Mouse (Mus musculus) embryo, embryonic 9.5 days (tissue): ENCODE results near the gene Ifi27.
A peak's percentile ranks its signal among the peaks of the same experiment; 100 is the strongest.
"Not testable (repeated sequence)": the region's sequence is repeated elsewhere in the genome, so short reads cannot be mapped to it uniquely, and the experiment has no call there.

Experiments
- DNase-seq: peaks from one replicate; pipeline ENCODE4 v3.0.0-alpha.2; 2017; ENCODE audit errors: extremely low spot score

Gene Ifi27

DNA sequence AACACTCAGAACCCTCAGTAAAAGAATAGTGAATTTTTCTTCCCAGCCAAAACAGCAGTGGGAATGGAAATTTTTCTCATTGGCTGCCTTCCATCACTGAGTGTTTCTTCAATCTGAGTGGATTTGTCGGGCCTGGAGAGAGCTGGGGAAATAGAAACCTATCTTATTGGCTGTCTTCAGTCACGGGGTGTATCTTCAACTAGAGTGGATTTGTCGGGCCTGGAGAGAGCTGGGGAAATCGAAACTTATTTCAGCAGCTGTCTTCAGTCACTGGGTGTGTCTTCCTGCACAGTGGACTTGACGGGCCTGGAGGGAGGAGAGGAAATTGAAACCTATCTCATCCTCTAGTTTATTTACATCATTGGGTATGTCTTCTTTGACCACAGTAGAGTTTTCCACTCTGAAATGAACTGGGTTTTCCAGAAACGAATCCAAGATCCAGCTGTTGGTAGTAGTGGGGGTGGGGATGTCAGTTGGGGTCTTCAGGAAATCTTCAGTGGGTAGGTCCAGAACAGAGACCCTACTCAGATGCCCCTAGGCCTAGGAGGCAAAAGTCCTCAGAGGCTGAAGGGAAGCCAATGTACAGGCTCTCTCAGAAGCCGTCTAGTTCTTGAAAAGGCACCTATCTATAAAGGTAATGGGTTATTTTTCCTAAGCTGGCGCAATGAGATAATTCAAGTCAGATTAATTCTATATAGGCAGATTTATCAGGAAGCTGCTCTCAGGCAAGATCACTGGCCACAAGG, at the start of gene Ifi27:
Gene Ifi27 (plus strand): TSS at position 226 of the 746 bp plus-strand sequence.
- no peak for DNase-seq

DNA sequence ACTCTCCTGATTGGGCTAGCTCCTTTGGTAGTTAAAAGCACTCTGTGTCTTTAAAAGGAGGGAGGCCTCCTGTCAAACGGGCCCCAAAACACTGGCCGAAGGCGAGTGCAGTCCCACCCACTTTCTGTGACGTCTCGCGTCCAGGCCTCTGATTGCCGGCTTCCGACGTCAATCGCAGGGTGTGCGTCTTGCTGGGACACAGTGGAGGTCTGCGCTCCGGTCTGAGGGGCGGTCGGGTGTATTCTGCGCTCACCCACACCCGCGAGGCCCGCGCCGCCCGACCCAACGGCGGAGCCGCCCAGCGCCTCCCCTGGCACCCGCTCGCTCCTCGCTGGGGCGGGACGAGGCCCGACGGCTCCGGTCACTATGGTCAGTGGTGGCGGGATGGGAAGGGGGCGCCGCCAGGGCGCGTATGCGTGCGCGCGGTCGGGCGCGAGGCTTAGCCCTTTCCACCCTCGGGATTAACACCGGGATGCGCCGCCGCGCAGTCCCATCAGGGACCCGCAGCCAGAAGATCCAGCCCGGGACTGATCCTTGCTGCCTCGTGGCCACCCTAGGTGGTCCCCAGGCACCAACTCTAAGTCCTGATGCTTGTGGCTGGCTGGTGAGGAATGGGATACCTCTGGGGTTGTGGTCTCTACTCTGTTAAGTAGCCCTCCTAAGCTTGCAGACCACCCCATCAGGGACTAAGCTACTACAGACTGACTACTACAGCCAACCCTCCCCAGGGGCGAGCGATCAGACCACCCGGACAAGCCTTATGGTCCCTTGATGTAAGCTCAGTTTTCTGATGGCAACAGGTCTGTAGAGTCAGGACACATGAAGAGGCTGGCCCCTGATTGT, 45.3 kb upstream of the Ifi27 start, which contains the start of gene Otub2:
Gene Otub2 (plus strand): TSS at position 178 of the 843 bp plus-strand sequence.
- DNase-seq = peak; percentile 97

DNA sequence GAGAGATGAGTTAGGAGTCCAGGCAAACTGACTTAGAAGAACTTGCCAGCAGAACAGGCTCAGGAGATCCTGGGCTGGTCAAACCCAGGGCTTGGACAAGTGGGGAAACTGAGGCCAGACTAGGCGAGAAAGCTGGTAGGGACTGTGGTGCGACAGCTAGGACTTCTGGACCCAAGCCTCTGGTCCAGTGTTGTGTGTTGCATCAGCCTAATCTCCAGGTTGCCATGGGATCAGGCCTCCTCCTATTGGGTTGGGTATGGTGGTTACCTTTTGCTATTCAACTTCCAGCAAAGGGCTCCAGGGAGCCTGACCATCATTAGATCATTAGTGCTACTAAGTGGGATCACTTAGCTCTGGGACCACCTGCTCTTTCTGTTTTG, 44.7 kb upstream of the Ifi27 start:
- no peak for DNase-seq

DNA sequence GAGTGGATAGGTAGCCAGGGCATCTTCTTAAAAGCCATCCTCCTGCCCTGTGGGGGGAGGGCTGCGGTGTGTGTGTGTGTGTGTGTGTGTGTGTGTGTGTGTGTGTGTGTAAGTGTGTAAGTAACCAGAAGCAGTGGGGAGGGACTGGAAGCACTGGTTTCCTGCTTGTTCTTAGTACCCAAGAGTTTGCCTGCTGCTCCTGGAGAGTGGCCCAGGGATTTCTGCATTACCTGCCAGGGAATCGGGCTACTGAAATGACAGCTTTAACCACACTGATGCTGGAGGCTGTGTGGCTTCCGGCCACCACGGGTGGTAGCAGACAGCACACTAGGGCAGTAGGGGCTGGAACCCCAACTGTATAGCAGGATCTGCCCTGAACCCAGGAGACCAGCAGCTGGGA, 44.0 kb upstream of the Ifi27 start:
- no peak for DNase-seq

DNA sequence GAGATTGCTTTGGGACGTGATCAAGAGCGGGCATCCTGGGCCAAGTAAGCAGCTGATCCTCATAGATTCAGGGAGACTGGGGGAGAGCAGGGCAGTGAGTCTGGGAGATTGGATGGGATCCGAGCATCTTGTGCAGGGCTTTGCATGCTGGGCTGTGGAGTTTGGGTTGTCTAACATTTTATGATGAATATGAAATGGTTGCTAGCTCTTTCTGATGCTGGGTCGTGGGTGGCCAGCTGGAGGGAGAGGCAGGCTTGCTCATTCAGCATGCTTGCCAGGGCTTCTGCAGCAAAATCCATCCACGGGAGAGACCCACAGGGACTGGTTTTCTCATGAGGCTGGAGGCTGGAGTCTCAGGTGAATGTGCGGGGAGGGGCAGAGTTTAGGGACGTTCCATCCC, 42.9 kb upstream of the Ifi27 start:
- DNase-seq = no peak

DNA sequence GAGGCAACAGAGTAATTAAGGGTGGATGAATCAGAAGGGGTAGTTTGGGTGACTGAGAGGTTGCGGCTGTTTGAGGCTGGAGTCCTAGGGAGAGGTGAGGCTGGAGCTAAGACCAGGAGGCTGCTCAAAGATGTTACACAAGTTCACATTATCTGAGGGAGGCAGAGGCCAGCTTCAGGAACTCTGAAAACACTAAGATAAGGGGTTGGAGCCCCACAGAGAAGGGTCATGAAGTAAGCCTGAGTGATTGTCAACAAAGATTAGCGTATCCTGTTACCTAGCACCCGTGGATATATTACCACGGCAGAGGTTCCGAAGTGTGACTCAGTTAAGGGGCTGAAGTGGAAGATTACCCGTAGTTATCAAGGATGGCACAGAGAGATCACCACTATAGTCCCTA, 40.5 kb upstream of the Ifi27 start:
- DNase-seq = no peak

DNA sequence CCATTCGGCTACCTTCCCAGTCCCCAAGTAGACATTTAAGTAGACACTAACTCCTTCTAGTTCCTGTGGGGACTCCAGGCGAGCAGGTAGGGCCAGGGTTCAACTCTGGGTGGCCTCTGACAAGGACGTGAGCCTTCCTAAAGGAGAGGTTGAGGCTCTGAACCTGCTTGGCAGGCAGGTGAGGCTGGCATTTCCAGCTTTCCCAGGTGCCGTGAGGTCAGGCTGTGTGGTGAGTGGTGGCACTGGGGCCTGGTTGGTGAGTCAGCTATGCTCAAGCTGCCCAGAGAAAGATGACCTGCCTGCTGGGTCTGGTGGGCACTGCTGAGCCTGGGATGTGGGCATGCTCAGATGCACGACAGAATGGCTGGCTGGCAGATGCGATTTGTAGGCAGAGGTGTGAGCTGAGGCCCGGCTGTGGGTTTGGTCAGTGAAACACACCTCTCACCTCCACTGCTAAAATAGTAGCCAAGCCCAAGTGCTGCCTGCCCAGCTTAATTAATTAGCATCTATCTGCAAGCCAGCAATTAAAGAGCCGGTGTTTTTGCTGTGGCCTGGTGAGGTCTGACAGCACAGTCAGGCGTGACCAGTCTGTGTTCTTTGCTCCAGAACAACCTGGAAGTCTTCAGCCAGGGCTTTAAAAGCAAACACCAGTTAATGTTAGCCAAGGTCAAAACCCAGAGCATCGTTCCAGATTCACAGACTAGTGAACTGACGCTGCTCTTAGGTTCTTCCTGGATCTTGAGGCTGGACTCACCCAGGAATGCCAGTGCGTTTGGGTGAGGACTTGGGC, 38.3 kb upstream of the Ifi27 start:
- no peak for DNase-seq

DNA sequence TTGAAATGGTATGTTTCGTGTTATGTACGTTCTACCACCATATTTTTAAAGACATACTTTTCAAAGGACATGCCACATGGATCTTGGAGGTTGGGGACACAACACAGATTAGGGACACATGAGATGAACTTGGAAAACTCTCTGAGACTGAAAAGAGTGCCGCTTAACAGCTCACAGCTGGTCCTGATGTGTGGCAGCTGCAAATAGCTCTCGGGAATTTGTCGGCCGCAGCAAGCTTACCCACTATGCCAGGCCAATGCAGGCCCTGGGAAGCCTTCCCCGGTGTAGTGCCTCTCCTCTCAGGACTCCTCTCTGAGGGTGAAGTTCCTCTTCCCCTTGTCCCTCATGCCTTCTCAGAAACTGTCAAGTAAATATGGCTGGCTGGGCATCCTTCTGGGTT, 37.3 kb upstream of the Ifi27 start:
- no peak for DNase-seq

DNA sequence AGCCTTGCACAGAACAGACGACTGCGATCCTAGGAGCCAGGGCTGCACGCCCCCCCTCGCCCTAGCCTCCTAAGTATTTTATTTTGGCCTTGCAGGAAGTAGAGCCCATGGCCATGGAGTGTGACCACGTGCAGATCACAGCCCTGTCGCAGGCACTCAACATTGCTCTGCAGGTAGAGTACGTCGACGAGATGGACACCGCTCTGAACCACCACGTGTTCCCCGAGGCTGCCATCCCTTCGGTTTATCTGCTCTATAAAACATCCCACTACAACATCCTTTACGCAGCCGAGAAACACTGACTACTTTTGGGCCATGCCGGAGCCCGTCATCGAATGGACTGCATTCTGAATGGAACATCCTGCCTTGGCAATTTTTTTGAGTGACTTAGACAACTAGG, 29.9 kb upstream of the Ifi27 start:
- no peak for DNase-seq

DNA sequence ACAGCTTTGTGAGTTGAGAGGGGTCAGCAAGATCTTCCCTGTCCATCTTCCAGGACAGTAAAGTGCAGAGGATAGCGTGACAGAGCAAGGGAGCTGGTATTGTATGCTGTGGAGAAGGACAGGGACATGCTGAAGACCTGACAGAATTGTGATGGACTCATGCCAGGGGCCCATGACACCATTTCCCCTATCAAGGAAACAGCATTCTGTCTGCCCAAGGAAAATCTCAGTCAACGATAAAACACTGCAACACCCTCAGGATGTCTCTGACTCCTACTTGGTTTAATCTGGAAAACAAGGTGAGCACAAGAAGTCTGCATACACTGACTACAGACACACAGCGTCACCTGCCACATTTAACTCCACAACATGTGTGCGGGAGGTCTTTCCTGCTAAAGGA, 26.3 kb upstream of the Ifi27 start, which contains the start of gene 9330161L09Rik:
Gene 9330161L09Rik (minus strand): TSS at position 101 of the 400 bp plus-strand sequence.
- DNase-seq = no peak

DNA sequence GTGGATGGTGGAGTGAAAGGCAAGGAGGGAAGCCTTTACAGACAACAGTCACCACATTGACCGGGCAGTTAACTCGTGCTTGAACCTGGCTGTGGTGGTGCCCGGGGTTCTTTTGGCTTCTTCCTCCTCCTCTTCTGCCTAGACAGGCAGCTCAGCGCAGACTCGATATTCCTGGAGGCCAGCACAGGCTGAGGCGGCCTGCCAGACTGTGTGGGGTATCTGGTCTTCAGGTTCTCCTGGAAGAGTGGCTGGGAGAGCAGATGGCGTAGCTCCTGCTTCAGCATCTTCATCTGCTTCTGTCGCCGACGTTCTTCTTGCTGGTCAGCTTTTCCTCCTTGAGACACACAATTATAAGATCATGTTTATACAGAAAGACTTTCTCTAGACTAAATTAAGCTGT, 25.9 kb upstream of the Ifi27 start:
- no peak for DNase-seq

DNA sequence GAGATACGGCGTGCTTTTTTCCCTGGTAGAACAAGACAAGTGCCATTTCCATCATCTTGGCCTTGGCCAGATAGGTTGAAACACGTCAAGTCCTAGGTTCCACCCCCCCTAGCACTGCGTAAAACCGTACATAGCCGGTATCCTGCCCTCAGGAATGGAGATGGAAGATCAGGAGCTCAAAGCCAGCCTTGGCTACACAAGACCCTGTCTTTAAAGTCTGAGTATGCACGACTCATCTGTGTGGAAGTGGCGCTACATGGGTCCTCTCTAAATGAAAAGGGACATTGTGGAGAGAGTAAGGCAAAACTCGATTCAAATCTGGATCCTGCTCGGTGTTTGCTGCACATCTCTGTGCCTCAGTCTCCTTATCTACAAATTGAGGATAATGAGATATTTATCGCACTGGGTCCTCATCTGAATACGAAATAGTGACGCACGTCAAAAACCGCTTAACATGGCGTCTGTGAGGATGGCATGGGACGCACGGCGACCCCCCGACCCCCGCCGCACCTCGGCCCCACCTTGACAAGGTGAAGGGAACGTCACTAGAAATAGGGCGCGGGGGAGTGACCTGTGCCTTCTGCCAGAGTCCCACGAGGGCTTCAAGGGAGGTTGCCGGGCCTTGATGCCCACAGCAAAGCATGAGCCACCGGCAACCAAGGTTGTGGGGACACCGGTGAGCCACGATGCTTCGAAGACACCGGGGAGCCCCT, 8.8 kb upstream of the Ifi27 start:
- peak; percentile 6 for DNase-seq

DNA sequence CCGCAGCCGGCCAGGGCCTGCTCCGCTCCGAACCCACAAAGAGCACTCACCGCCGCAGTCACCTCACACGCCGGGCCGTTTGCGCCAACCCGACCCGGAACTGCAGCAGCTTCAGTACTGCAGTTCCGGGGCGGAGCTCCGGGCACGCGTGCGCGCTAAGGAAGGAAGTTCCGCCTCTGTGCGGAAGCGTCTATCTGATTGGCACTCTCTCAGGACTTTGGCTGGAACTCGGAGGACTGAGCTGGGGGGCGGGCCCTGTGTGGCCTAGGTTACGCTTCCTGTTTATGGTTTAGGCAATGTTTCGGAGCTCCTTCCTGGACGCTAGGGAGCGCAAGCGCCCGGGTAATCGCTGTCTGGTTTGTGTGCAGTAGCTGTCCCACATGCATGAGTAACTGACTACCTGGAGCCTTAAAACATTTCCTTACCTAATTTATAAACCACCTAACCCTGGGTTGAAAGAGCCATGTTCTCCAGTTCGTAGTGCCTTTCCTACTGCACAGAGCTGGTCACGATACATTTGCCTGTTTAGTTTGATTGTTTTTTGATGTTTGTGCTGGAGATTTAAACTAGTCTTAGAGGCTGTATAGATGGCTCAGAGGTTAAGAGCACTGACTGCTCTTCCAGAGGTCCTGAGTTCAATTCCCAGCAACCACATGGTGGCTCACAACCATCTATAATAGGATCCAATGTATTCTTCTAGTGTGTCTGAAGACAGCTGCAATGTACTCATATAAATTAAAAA, 8.1 kb upstream of the Ifi27 start, which contains the start of gene Ddx24:
Gene Ddx24 (minus strand): TSS at position 102 of the 742 bp plus-strand sequence.
- peak; percentile 96 for DNase-seq

DNA sequence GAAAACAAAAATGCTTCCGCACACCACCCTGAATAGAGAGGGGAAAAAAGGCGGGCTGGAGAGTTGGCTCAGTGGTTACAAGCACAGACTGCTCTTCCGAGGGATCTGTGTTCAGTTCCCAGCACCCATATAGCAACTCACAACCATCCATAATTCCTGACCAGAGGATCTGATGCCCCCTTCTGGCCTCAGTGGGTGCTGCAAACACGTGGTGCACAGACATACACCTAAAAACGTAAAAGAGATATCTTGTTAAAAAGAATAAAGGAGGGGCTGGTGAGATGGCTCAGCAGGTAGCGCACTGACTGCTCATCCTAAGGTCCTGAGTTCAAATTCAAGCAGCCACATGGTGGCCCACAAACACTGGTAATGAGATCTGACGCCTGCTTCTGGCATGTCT, 7.3 kb upstream of the Ifi27 start:
- DNase-seq = no peak

DNA sequence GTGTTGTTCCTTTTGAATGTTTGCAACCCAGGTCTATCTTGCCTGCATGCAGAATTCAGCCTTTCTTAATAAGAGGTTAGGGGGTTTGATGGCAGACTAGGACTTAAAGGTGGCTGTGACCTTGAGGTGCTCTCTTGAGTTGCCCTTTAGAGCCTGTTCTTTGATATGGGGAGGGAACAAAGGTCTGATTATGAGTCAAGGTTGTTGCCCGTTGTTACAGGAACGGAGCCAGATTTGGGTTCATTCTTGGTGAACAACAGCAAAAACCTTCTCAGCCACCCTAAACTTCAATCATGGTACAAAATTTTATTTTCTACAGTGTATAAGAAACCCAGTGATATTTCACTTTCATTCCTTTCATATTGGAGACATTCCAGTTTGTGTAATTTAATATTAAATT, 581 bp upstream of the Ifi27 start:
- no peak for DNase-seq

DNA sequence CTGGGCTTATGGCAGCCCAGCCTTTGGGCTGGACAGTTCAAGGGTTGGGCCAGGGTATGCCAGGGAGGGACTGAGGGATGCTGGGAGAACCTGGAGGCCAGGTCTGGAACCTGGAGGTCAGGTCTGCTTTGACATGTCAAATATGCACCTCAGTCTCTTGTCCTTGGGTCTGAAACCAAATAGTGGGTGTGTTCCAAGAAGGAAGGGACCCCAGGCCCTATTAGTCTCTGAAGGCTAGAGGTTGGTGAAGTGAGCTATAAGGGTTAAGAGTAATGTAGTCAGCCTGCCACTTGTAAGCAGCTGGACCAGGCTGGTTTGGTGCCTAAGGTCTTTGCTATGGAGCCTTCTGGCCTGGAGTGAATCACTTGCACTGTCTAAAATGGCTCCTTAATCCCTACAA, 850 bp downstream of the Ifi27 start:
- no peak for DNase-seq

DNA sequence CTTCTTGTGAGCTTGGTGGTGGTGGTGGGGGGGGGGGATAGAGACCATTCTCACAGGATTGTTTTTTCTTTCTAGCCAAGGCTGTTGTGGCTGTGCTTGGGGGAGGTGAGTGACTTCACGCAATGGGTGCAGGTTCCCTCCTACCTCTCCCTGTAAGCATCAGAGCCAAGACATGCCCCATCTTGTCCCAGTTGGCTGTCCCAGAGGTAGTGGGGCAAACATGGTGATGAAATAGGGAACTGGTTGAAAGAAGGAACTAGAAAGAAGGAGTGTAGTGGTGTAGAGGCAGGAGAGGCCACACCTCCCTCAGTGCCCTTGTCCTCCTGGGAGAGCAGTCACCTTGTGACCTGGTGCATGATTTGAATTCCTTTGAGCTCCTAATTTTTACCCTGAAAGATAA, 3.6 kb downstream of the Ifi27 start:
- no peak for DNase-seq

DNA sequence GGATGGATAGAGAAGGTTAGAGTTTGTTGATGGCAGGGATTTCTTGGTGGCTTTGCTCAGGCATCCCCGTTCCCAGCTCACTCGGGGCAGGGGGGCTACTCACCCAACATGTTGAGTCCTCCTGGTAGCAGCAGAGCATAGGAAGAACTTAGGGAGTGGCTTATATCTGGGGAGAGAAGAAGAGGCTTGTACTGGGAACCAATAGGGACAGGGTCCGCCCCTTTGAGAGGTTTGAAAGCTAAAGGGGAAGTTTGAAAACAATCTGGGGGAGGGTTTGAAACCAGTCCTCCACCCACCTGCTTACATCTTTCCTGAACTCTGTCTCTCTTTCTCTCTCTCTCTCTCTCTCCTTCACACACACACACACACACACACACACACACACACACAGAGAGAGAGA, 9.5 kb downstream of the Ifi27 start, which contains the start of gene Ifi27l2a:
Gene Ifi27l2a (minus strand): TSS at position 157 of the 400 bp plus-strand sequence.
- DNase-seq = no peak

DNA sequence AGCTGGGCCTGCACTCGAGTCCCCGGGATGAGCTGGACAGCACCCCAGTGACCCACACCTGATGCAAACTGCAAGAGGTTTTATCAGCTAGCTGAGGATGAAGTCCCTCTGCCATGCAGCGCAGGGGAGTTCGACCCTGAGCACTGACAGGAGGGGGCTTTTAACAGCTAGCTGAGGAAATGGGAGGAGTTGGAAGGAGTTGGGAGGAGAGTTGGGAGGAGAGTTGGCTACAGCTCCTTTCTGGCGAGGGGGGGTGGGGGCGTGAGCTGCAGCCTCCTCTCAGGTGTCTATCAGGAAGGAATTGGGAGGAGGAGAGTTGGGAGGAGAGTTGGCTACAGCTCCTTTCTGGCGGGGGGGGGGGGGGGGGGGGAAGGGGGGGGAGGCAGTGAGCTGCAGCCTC, 10.2 kb downstream of the Ifi27 start:
- not testable (repeated sequence) for DNase-seq

DNA sequence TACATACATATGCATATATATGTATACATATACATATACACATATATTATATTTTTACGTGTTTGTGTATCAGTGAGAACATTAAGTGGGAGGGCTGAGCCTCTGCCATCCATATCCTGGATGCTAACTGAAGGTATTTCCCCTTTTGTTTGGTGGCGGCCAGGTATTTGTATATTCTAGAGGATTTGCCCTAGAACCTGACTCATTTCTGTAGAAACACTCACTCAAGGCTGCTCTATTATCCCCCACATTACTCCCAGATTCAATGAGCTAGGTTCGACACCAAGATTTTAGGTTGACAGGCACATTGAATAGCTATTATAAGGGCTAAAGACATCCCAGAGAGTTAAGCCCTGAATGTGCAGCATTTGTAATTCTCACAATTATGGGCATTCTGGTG, 11.0 kb downstream of the Ifi27 start:
- no peak for DNase-seq

DNA sequence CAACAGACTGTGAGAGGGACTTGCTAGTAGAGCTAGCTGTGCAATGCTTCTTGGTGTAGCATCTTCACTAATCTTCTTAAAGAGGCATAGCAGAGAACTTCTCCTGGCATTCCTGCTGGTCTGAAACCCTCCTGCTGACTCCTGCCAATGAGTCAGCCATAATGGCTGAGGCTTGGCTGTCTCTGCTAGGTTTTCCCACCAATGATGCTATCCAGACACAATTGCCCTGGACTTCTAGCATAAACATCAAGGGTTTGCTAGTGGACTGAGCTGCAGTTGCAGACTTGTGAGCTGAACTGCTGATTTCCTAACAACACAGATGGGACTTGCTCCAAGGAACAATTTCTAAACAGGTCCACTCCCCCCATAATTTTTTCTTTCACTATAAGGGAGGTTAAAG, 19.4 kb downstream of the Ifi27 start:
- no peak for DNase-seq
